Mouse (Mus musculus) ES-Bruce4 (cell line): Measurements from ENCODE around the gene Rorb. TPM values are rescaled to one million over a fixed set of nuclear protein-coding genes. Genes with fewer than 3 reads are reported as not detected.

Source experiments
- H3K27ac ChIP-seq: 2 replicates; pipeline ENCODE4 v1.5.1; 2012; ENCODE audit warnings: low read length, inconsistent platforms; ENCODE audit not compliant: insufficient read depth
- H3K27me3 ChIP-seq: 2 replicates; pipeline ENCODE4 v1.6.1; 2012; ENCODE audit warnings: mild to moderate bottlenecking, low read length, inconsistent platforms; ENCODE audit not compliant: control insufficient read depth, poor library complexity, insufficient read depth, severe bottlenecking
- H3K36me3 ChIP-seq: 2 replicates; pipeline ENCODE4 v1.6.1; 2012; ENCODE audit warnings: inconsistent platforms, mild to moderate bottlenecking, low read length, moderate library complexity; ENCODE audit not compliant: control insufficient read depth, poor library complexity, insufficient read depth, severe bottlenecking
- H3K4me1 ChIP-seq: one replicate; pipeline ENCODE4 v1.8.1; 2011; ENCODE audit warnings: low read length; ENCODE audit not compliant: control insufficient read depth, insufficient read depth
- H3K4me3 ChIP-seq: 2 replicates; pipeline ENCODE4 v1.5.1; 2011; ENCODE audit warnings: low read depth, mild to moderate bottlenecking, low read length
- H3K9ac ChIP-seq: 2 replicates; pipeline ENCODE4 v1.6.1; 2012; ENCODE audit warnings: low read depth, mild to moderate bottlenecking, inconsistent platforms; ENCODE audit not compliant: poor library complexity, severe bottlenecking
- H3K9me3 ChIP-seq: replicated peaks from 2 replicates; pipeline ENCODE4 v1.6.1; 2012; ENCODE audit warnings: mild to moderate bottlenecking, low read length, inconsistent platforms; ENCODE audit not compliant: control insufficient read depth, poor library complexity, insufficient read depth, severe bottlenecking
- CTCF ChIP-seq: IDR thresholded peaks from one replicate; pipeline ENCODE4 v1.8.1; 2011; ENCODE audit warnings: low read depth, low read length
- EP300 ChIP-seq: IDR thresholded peaks from 2 replicates; pipeline ENCODE4 v1.6.1; 2011; ENCODE audit warnings: low read depth, low read length; ENCODE audit not compliant: insufficient read depth
- POLR2A ChIP-seq: IDR thresholded peaks from one replicate; pipeline ENCODE4 v1.8.1; 2011; ENCODE audit warnings: low read length; ENCODE audit not compliant: insufficient read depth
- polyA plus RNA-seq: library from polyadenylated mRNA; stranded (reverse); fragments of >200 nt; gene quantifications from 2 replicates; pipeline ENCODE4 v1.2.4, GENCODE M21; 2011; ENCODE audit warnings: low read depth; ENCODE audit not compliant: missing spikeins, insufficient read depth, insufficient read length

Rorb gene
- 0.09 TPM in 1 of 2 replicates, not detected in the other for polyA plus RNA-seq

GRCm38 (mm10) chr19:19110793-19111427 is at the start of gene Rorb:
Gene Rorb, minus strand, starts transcription at chr19:19111196.
- Histone ChIP-seq H3K27ac (no peak within 1 kb of the TSS), H3K9me3 (no peaks in the 10 kb centered on the region; the same call in 1 of the 2 replicates), H3K27me3 (peaks cover 7% of the 10 kb centered on the region), H3K9ac (peak within 1 kb of the TSS; percentile 34; the same call in 1 of the 2 replicates), H3K36me3 (no peaks in the 10 kb centered on the region), H3K4me1 (no peaks in the 10 kb centered on the region), H3K4me3 (peak within 1 kb of the TSS; percentile 75)
- no peak for TF ChIP-seq EP300
- TF ChIP-seq CTCF: no peak
- no peak for TF ChIP-seq POLR2A

GRCm38 (mm10) chr19:19148847-19149246 is 37.9 kb upstream of the Rorb start:
- TF ChIP-seq EP300 (no peak), CTCF (no peak), POLR2A (no peak)
- no peak overlapping the region for H3K4me3 ChIP-seq
- H3K9ac ChIP-seq: no peak overlapping the region
- no peaks in the 10 kb centered on the region for H3K4me1 ChIP-seq
- no peaks in the 10 kb centered on the region for H3K27me3 ChIP-seq
- H3K36me3 ChIP-seq: no peaks in the 10 kb centered on the region
- H3K9me3 ChIP-seq: no peaks in the 10 kb centered on the region
- H3K27ac ChIP-seq: no peak overlapping the region

- Histone ChIP-seq H3K27ac (no peak overlapping the region), H3K27me3 (no peaks in the 10 kb centered on the region), H3K4me1 (no peaks in the 10 kb centered on the region), H3K4me3 (no peak overlapping the region), H3K36me3 (no peaks in the 10 kb centered on the region), H3K9ac (no peak overlapping the region), H3K9me3 (no peaks in the 10 kb centered on the region)
- no peak for TF ChIP-seq EP300
- no peak for TF ChIP-seq POLR2A
- TF ChIP-seq CTCF: no peak
Measured at GRCm38 (mm10) chr19:19144447-19144846, 33.5 kb upstream of the Rorb start.

GRCm38 (mm10) chr19:19136856-19137255 is 25.9 kb upstream of the Rorb start:
- no peaks in the 10 kb centered on the region for H3K9me3 ChIP-seq
- H3K4me1 ChIP-seq: no peaks in the 10 kb centered on the region
- no peak overlapping the region for H3K9ac ChIP-seq
- H3K27ac ChIP-seq: no peak overlapping the region
- TF ChIP-seq POLR2A (no peak), EP300 (no peak), CTCF (no peak)
- H3K4me3 ChIP-seq: no peak overlapping the region
- no peaks in the 10 kb centered on the region for H3K27me3 ChIP-seq
- H3K36me3 ChIP-seq: no peaks in the 10 kb centered on the region

GRCm38 (mm10) chr19:19135838-19136237 is 24.8 kb upstream of the Rorb start:
- Histone ChIP-seq H3K36me3 (no peaks in the 10 kb centered on the region), H3K27me3 (no peaks in the 10 kb centered on the region), H3K27ac (no peak overlapping the region), H3K4me1 (no peaks in the 10 kb centered on the region), H3K9ac (no peak overlapping the region), H3K4me3 (no peak overlapping the region), H3K9me3 (no peaks in the 10 kb centered on the region)
- TF ChIP-seq POLR2A: no peak
- no peak for TF ChIP-seq CTCF
- TF ChIP-seq EP300: no peak

- Histone ChIP-seq H3K4me3 (no peak overlapping the region), H3K27me3 (no peaks in the 10 kb centered on the region), H3K27ac (no peak overlapping the region), H3K9me3 (no peaks in the 10 kb centered on the region), H3K4me1 (no peaks in the 10 kb centered on the region), H3K9ac (no peak overlapping the region), H3K36me3 (no peaks in the 10 kb centered on the region)
- TF ChIP-seq EP300 (no peak), CTCF (peak; percentile 18)
Measured at GRCm38 (mm10) chr19:19122324-19122723, 11.3 kb upstream of the Rorb start.
